Mouse (Mus musculus): ENCODE results near the gene Pik3cg.

DNA sequence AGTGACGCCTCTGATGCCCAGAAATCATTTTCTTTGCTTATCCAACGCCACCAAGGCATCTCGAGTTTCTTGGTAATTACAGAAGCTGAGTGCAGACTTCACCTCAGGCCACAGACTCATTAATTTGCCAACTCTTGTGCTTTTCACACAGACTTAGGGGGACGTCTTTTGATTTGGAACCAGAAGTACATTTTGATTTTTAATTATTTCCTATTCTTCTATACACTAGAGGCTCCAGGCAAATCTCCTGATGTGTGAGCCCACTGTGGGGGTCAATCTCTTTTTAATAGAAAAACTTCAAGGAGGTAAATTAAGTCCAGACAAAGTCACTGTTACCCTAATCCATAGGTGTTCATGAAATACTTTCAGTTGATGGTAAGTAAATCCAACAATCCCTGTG is 26.6 kb downstream of the Pik3cg start:
- TF ChIP-seq EP300 (IDR thresholded peaks at IDR 0.05; ENCODE audit: low read depth) (no peak), CTCF (IDR thresholded peaks at IDR 0.05; ENCODE audit: low read depth) (no peak)
